Mouse (Mus musculus) embryo, embryonic 9.5 days (tissue): Measurements from ENCODE around the gene Lurap1.

Experiments used
- DNase-seq: peaks from one replicate; pipeline ENCODE4 v3.0.0-alpha.2; 2017; ENCODE audit errors: extremely low spot score

Gene Lurap1

GRCm38 (mm10) chr4:116151238-116151637 is at the start of gene Lurap1:
Lurap1 (minus strand) TSS chr4:116151338.
- no peak for DNase-seq

DNA sequence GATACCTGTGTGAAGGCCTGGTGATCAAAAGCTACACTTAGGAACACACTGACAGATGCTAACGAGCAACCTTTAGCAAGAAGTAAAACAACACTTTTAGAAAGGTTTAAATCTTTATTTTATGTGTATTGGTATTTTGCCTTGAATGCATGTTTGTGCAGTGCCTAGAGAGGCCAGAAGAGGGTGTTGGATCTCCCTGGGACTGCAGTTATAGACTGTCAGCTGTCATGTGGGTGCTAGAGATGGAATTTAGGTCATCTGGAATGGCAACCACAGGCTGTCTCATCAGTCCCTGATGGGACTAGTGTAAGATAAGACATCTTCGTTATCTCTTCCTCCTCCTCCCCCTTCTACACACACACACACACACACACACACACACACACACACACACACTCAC is 47.3 kb upstream of the Lurap1 start:
- no peak for DNase-seq

DNA sequence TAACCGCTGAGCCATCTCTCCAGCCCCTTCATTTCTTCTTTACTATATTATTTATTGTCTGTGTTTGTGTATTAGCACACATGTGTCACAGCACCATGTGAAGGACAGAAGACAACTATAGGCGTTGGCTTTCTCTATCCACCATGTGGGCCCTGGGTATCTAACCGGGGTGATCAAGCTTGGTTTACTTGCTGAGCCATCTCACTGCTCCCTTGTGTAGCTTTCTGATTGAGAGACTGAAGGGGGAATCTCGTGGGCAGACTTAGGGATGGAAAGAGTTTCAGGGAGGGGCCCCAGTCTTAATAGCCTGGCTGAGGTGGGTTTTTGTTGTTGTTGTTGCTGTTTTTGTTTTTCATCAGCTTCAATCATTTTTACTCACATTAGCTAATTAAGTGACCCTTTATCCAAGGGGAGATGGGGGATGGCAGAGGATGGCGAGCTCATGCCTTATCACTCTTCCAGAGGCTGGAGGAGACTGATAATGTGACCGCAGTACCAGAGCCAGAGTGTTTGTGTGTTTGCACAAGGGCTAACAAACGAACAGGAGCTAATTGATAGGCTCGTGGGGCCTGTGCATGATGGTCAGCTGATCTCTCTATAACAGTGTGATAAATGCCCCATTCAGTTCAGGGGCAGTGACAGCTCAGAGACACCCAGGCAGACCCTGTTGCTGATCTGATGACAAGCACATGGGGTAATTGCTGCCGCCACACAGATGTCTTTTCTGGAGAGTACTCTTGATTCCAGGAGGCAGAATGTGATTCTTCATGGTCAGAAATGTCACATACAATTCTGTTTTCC is 42.6 kb upstream of the Lurap1 start:
- DNase-seq, result no peak

DNA sequence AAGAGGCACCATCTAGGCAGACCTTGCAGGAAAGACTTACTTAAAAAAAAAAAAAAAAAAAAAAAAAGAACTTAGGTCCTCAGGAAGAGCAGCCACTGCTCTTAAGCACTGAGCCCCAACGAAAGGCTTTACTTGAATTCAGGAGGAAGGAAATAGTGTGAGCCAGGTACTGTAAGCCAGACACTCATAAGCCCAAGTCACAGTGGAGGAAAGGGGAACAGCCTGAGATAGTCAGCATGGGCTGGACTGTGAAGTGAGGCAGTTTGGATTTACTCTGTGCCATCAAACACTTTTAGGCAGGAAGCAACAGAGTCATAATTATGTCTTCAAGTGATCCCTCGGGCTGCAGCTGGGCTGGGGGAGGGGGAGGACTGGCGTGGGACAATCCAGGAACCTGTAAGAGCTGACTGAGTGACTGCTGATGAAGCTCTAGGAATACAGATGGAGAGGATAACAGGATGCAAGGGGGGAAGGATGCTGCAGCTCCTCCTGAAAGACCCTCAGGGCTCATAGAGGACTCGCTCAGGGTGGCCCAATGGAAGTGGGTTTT is 41.2 kb upstream of the Lurap1 start:
- DNase-seq, result no peak

DNA sequence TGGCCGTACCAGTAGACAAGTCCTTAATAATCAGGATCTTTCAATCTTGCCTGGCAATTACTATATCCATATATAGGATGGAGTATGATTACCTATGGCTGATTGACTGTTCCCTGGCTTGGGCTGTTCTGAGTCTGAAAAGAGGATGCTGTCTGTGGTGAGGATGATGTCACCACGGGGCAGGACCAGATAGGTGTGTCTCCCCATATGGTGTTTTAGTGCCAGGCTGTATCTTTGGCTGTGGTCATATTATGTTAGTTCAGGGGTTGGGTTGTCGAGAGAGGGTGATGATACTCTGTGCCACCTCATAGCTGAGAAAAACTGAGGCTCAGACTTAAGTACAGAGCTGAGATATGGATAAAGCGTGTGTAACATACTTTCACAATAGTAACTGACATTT is 33.9 kb upstream of the Lurap1 start:
- no peak for DNase-seq

DNA sequence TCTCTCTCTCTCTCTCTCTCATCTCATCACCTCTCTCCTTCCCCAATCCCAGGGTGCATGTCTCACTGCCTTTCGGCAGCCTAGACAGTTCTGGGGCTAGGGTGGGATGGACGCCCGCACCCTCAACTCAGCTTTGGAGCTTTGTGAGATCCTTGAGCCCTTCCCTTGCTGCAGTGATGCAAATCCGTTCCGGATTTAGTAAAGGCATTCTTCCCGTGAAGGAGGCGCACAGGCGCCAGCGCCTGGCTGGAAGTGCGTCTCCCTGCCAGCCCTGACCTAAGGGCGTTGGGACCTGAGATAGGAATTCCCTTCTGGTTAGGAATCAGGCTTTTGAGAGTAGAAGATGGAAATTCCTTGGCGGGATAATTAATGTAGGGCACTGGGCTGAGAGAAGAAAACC is 31.6 kb upstream of the Lurap1 start:
- DNase-seq, result peak; percentile 61

DNA sequence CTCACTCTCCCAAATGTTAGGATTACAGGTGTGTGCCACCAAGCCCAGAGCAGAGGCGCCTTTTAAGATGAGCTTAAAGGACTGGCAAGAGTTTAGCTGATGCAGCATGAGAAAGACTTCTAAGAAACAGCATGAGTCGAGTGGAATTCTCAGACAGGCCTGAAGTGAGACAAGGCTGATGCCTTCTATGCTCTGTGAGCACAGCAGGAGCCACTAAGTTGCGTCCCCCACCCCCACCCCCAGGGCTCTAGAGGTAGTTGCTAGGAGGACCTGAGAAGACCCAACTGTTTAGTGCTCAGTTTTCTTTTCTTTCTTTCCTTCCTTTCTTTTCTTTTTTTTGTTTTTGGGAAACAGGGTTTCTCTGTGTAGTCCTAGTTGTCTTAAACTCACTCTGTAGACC is 30.9 kb upstream of the Lurap1 start:
- DNase-seq, result no peak

- peak; percentile 38 for DNase-seq
These were observed 26.0 kb upstream of the Lurap1 start for GRCm38 (mm10) chr4:116177140-116177539.

- no peak for DNase-seq
These were observed 25.4 kb upstream of the Lurap1 start for GRCm38 (mm10) chr4:116176543-116176988.

DNA sequence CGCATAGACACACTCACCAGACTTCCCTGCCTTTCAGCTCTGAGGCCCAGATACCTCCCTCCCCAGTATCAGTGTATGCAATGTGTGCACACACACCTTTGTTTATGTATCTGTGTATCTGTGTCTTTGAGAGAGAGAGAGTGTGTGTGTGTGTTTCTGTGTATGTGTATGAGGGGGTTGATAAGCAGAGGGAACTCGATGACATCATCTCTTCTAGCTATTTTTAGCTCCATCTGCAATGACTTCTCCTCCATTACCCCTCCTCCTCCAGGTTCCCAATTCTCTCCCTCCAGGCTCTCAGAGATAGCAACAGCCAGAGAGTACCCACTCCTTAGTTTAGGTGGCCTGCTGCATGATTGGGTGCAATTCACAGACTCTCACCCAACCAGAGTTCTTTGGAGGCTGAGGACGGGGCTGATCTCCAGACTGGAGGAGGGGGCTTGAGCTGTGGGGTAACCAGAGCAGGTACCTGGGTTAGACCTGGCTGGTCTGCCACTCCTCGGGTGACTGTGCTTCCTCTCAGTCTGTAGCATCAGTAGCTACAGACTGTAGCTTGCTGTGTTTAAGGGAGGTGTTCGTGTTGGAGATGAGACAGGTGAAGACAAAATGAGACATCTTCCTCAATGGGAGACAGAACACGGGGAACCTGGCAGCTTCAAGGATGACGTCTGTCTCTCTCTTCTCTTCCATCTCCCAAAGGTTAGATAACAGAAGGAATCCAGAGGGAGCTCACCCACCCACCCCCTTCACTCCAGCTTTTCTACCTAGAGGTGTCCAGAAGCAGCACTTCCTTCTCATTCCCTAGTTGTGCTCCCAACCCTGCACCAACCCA is 24.8 kb upstream of the Lurap1 start:
- no peak for DNase-seq

- DNase-seq, result no peak
These were observed 24.0 kb upstream of the Lurap1 start for GRCm38 (mm10) chr4:116175136-116175535.

DNA sequence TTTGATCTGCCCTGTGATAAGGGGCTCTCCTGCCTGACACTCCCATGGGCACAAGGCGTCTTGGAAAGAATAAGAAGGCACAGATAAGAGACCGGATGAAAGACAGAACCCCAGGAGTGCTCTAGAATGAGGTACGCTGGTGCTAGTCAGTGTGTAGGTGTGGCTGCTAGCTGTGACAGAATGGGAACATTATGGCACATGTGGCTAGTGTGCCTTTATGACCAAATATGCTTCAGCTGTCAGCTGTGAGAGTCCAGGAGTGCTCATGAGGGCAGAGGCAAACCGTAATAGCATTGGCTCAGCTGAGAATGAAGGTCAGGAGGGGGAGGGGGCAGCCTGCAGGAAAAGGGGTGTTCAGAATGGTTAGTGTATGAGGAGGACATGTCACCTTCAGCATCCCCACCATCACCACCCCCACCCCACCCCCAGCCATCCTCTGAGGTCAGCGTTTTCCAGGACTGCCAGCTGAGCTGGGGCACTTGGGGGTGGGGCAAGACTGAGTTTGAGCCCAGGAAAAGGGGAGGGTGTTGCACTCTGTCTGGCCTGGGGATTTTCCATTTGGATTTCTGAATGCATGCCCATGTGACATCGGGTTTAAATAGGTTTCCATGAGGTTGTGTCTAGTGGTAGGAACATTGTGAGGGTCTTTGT is 23.5 kb upstream of the Lurap1 start:
- DNase-seq, result no peak

GRCm38 (mm10) chr4:116173752-116174151 is 22.6 kb upstream of the Lurap1 start:
- DNase-seq, result no peak

DNA sequence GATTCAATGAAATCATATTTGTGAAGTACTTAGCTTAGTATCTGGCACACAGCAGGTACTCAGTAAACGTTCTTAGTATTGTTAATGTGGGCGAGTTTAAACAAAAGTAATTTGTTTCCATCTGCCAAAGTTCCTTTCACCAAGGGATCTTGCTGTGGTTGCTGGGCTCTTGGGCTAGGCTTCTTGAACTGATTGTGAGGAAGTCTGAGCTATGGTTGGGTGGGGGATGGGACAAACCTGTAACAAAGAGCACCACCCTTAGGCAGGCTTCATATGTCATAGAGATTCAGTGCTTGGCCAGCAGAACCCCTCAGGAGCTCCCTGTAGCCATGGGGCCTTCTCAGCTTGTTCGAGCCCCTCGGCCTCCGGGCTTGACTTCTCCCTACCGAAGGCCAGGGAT is 21.9 kb upstream of the Lurap1 start, which contains the start of the genes 1700042G07Rik and Gm49337:
TSS of gene 1700042G07Rik (plus strand) at position 301 of the 400 bp plus-strand sequence.
TSS of gene Gm49337 (plus strand) at position 313 of the 400 bp plus-strand sequence.
- no peak for DNase-seq

DNA sequence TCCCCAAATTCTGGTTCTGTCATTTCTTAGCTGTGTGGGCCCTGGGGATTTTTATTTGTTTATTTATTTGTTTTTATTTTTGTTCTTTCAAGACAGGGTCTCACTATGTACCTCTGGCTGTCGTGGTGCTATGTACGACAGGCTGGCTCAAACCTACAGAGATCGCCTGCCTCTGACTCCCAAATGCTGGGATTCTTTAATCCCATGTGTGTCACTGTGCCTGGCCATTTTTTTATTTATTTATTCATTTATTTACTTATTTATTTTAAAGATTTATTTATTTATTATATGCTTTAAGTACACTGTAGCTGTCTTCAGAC is 18.2 kb upstream of the Lurap1 start:
- no peak for DNase-seq

GRCm38 (mm10) chr4:116168617-116169352 is 17.6 kb upstream of the Lurap1 start:
- peak; percentile 71 for DNase-seq

GRCm38 (mm10) chr4:116167404-116167803 is 16.3 kb upstream of the Lurap1 start, which contains the start of gene Tspan1:
Tspan1 (minus strand) TSS chr4:116167601.
- DNase-seq, result no peak

- no peak for DNase-seq
These were observed 14.7 kb upstream of the Lurap1 start for GRCm38 (mm10) chr4:116165708-116166407.

DNA sequence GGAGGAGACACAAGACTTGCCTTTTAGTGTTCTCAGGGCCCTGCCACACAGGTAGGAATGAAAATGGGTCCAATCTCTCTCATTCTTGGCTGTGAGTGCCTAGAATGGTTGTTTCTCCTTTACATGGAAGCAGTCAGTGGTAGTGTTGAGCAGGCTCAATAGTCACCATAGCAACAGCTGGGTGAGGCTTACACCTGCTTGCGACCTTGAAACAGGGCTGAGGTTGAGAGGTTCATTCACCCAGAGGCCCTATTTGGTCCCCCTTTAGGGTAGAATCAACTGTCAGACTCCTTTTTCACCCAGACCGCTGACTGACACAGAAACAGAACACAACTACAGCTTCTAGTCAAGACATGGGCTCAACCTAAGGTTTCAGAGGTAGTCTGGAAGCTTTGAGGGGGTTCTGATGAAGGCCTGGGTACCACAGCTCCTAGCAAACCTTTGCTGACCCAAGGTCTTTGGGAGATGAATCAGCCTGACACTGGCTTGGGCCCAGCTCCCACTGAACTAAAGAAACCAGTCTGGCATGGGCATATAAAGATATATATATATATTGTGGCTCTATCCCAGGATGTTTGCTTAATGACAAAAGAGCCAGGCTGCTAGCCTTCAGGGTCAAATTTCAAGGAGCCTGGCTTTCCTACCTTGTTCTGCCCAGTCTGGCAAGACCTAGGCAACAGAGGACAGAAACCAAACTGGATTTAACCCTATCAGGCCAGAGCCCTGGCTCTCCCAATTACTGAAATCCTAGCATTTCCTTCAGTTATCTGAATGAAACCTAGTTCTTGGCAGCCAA is 13.8 kb upstream of the Lurap1 start:
- no peak for DNase-seq

DNA sequence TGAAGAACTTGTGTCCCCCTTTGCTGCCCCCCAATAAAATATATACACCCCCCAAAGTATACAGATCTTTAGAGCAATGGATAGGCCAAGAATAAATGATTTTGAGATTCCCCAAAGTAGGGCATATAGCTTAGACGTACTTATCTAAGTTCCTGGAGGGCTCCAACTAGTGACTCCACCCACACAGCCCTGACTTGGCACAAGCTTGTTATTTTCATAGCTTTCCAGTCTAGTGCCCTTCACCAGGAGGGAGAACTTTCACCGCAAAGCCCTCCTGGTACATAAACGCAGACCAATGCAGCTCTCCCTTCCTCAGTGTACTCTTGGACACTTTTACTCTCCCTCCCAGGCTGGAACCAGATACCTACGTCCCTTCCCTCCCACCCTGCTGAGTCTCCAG is 11.0 kb upstream of the Lurap1 start:
- DNase-seq, result no peak
